Mouse (Mus musculus): Measurements from ENCODE around the gene Ank2. TPM values are rescaled to one million over a fixed set of nuclear protein-coding genes. Genes with fewer than 3 reads are reported as not detected.

Ank2 gene
- total RNA-seq, 1 experiment from 2014 or later = not detected

GRCm38 (mm10) chr3:127265732-127266131 lies 233.4 kb downstream of the Ank2 start:
- no peak for ATAC-seq (replicated peaks; ENCODE audit: insufficient number of reproducible peaks, low FRiP score, low TSS enrichment, poor library complexity, severe bottlenecking)

- no peak for ATAC-seq (replicated peaks; ENCODE audit: insufficient number of reproducible peaks, low FRiP score, low TSS enrichment, poor library complexity, severe bottlenecking)
Observed at GRCm38 (mm10) chr3:127265182-127265581, 234.0 kb downstream of the Ank2 start.

DNA sequence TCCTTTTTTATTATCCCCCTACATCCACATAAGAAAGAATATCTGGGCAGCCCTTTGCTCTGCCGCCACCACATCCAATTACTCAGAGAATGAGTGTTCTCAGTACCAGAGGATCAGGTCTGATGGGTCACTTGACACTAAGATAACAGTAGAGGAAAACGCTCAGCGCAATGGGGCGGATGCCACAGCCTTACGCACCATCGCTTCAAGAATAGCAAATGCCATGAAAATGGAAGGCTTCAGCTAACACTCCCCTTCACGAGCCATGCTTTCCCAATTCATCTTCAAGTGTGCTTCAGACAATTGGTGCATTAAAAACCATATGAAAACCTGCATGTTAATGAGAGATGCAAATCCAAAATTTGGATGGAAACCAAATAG lies 238.4 kb downstream of the Ank2 start:
- no peak for ATAC-seq (replicated peaks; ENCODE audit: insufficient number of reproducible peaks, low FRiP score, low TSS enrichment, poor library complexity, severe bottlenecking)

DNA sequence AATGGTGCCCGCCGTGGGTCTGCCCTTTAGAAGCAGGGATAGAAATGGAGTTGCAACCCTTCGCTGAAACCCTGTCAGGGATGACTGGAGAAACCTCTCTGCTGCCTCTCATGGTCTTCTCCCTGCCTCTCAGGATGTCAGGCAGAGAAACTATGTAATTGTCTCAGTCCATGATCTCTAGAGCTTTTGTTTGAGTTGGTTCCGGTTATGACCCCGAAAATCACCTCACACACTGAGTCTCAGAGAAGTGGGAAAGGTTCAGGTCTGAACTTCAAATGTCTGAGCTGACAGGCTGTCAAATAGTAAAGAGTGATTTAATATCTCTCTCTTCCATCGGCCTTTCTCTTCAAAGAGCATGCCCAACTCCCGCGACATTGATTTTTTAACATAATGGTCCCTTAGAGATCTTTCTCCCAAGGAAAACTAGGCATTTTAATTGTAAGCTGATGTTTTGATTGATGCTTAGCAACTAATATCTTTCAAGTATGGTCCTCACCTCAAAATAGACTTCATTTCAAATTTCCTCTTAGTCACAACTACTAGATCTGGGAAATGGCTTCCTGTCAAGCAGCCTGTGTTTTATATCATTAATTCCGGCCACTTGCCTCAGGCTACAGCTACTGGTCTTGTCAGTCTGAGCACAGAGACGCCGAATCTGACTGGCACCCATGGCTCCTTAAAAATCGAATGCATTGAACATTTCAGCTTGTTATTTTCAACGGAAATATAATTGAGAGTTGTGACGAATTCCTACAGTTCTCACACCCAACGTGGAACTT lies 239.0 kb downstream of the Ank2 start:
- ATAC-seq (replicated peaks; ENCODE audit: insufficient number of reproducible peaks, low FRiP score, low TSS enrichment, poor library complexity, severe bottlenecking) = no peak

GRCm38 (mm10) chr3:127258466-127259075 lies 240.6 kb downstream of the Ank2 start:
- ATAC-seq (replicated peaks; ENCODE audit: insufficient number of reproducible peaks, low FRiP score, low TSS enrichment, poor library complexity, severe bottlenecking) = no peak

GRCm38 (mm10) chr3:127257969-127258368 lies 241.2 kb downstream of the Ank2 start:
- ATAC-seq (replicated peaks; ENCODE audit: insufficient number of reproducible peaks, low FRiP score, low TSS enrichment, poor library complexity, severe bottlenecking) = no peak

GRCm38 (mm10) chr3:127257279-127257925 lies 241.7 kb downstream of the Ank2 start:
- ATAC-seq (replicated peaks; ENCODE audit: insufficient number of reproducible peaks, low FRiP score, low TSS enrichment, poor library complexity, severe bottlenecking) = no peak

- no peak for ATAC-seq (replicated peaks; ENCODE audit: insufficient number of reproducible peaks, low FRiP score, low TSS enrichment, poor library complexity, severe bottlenecking)
Observed at GRCm38 (mm10) chr3:127256681-127257080, 242.5 kb downstream of the Ank2 start.

GRCm38 (mm10) chr3:127250930-127251329 lies 248.2 kb downstream of the Ank2 start:
- no peak for ATAC-seq (replicated peaks; ENCODE audit: insufficient number of reproducible peaks, low FRiP score, low TSS enrichment, poor library complexity, severe bottlenecking)

DNA sequence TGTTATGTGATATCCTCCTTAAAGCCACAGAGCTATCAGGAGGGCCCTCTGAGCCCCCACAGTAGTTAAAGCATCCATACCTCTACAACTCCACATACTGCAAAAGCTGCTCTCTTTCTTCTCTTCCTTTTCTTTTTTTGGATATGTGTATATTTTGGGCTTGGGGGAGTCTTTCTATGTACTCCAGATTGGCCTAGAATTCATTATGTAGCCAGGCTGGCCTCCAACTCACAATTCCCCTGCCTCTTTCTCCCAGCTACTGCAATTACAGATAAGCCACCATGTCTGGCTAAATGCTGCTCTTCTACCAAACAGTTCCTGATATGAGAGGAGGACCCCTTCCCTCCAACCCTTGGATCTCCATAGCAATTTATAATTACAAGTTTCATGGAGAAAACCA lies 250.5 kb downstream of the Ank2 start:
- no peak for ATAC-seq (replicated peaks; ENCODE audit: insufficient number of reproducible peaks, low FRiP score, low TSS enrichment, poor library complexity, severe bottlenecking)

- no peak for ATAC-seq (replicated peaks; ENCODE audit: insufficient number of reproducible peaks, low FRiP score, low TSS enrichment, poor library complexity, severe bottlenecking)
Observed at GRCm38 (mm10) chr3:127246989-127247708, 252.0 kb downstream of the Ank2 start.

GRCm38 (mm10) chr3:127243928-127244642 lies 255.1 kb downstream of the Ank2 start:
- no peak for ATAC-seq (replicated peaks; ENCODE audit: insufficient number of reproducible peaks, low FRiP score, low TSS enrichment, poor library complexity, severe bottlenecking)

- no peak for ATAC-seq (replicated peaks; ENCODE audit: insufficient number of reproducible peaks, low FRiP score, low TSS enrichment, poor library complexity, severe bottlenecking)
Observed at GRCm38 (mm10) chr3:127242234-127242810, 256.8 kb downstream of the Ank2 start.

DNA sequence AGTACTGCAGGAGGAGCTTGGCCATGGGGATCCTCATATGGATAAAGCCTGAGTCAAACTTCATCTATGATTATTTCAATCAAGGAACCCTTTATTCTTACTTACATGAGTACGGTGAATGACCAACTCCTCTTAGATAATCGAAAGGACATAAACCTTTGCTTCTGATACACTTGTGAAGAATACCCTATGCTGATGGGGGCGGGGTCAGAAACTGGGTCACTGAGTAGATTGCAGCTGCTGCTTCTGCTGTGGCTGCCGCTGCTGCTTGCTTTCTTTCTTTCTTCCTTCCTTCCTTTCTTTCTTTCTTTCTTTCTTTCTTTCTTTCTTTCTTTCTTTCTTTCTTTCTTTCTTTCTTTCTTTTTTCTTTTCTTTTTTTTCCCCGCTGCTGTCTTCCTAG lies 263.9 kb downstream of the Ank2 start:
- ATAC-seq (replicated peaks; ENCODE audit: insufficient number of reproducible peaks, low FRiP score, low TSS enrichment, poor library complexity, severe bottlenecking) = no peak

- no peak for ATAC-seq (replicated peaks; ENCODE audit: insufficient number of reproducible peaks, low FRiP score, low TSS enrichment, poor library complexity, severe bottlenecking)
Observed at GRCm38 (mm10) chr3:127225799-127226730, 273.1 kb downstream of the Ank2 start.

DNA sequence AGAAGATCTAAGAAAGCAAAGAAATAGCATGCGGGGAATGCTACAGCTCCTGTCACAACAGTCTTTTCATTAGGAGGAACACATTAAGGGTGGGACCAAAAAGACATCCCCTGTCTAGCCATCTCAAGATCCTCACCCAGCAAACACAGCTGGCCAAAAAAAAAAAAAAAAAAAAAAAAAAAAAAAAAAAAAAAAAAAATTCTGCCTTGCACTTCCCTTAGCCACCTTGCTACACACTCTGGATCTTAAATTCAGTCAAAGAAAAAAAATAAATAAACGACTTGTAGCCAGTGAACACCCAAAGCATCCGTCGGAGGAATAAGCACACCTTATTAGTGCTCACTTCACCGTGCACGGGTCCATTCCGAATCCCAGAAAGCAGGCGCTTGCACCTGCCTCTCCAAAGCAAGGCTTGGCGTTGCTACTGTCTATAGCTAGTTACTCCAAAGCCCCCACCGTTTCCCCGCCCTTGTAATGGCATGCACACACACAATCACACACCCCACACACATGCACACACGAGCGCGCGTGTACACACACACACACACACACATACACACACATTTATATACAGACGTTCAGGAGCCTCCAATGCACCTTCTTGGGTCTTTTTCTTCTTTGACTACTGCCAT lies 273.9 kb downstream of the Ank2 start:
- ATAC-seq (replicated peaks; ENCODE audit: insufficient number of reproducible peaks, low FRiP score, low TSS enrichment, poor library complexity, severe bottlenecking) = no peak

All from monocyte, adult 5-6 weeks (primary cell).